Mouse (Mus musculus) forebrain, embryonic 10.5 days (tissue): ENCODE measurements around the gene Guca1b. TPM values are rescaled to one million over a fixed set of nuclear protein-coding genes. Genes with fewer than 3 reads are reported as not detected.

Experiments used
- polyA plus RNA-seq: library from polyadenylated mRNA; unstranded; fragments of >200 nt; fragmentation: Nextera tagmentation; extraction: Ambion mirVana; gene quantifications from 2 replicates; pipeline ENCODE4 v1.2.1, GENCODE M21; 2016

The Guca1b gene
- polyA plus RNA-seq, 1 experiment from 2014 or later: 1.3 TPM

Other genes with a start within 250 kb of the Guca1b start
- 77.3 and 81.9 TPM in 2 replicates for gene Mrps10, start 16.5 kb upstream of the Guca1b start, polyA plus RNA-seq
- gene Guca1a, start 15.2 kb downstream of the Guca1b start, polyA plus RNA-seq: 0.99 and 1.7 TPM in 2 replicates
- 0.22 and 0.37 TPM in 2 replicates for gene AI661453, start 51.2 kb downstream of the Guca1b start, polyA plus RNA-seq
- gene 1700001C19Rik, start 52.0 kb downstream of the Guca1b start, polyA plus RNA-seq: 0.27 TPM in 1 of 2 replicates, not detected in the other
- 32.5 and 33.3 TPM in 2 replicates for gene Taf8, start 116.9 kb downstream of the Guca1b start, polyA plus RNA-seq
- 296 and 313 TPM in 2 replicates for gene Ccnd3, start 119.7 kb downstream of the Guca1b start, polyA plus RNA-seq
- 43.2 and 45.4 TPM in 2 replicates for gene Bysl, start 226.1 kb downstream of the Guca1b start, polyA plus RNA-seq
- gene Med20, start 226.2 kb downstream of the Guca1b start, polyA plus RNA-seq: 43.4 and 47.5 TPM in 2 replicates
- 1.5 and 1.9 TPM in 2 replicates for gene Gm20517, start 226.2 kb downstream of the Guca1b start, polyA plus RNA-seq
- 5.0 and 6.0 TPM in 2 replicates for gene Usp49, start 245.3 kb downstream of the Guca1b start, polyA plus RNA-seq